Mouse (Mus musculus) telencephalon, adult 2 months (tissue): ENCODE results near the gene Ntn4.
A peak's percentile ranks its signal among the peaks of the same experiment; 100 is the strongest.

Source experiments
- DNase-seq: peaks from one replicate; pipeline ENCODE4 v3.0.0-alpha.2; 2011; ENCODE audit warnings: low read depth, low spot score

The Ntn4 gene

GRCm38 (mm10) chr10:93730514-93730913, 90.0 kb downstream of the Ntn4 start:
- DNase-seq = no peak

- DNase-seq = no peak
Observed at GRCm38 (mm10) chr10:93731248-93731691, 90.8 kb downstream of the Ntn4 start.

GRCm38 (mm10) chr10:93736114-93736645, 95.7 kb downstream of the Ntn4 start:
- no peak for DNase-seq

- no peak for DNase-seq
Observed at GRCm38 (mm10) chr10:93737080-93737479, 96.6 kb downstream of the Ntn4 start.

- no peak for DNase-seq
Observed at GRCm38 (mm10) chr10:93741446-93742096, 101.1 kb downstream of the Ntn4 start.

GRCm38 (mm10) chr10:93742097-93742446, 101.6 kb downstream of the Ntn4 start:
- no peak for DNase-seq

DNA sequence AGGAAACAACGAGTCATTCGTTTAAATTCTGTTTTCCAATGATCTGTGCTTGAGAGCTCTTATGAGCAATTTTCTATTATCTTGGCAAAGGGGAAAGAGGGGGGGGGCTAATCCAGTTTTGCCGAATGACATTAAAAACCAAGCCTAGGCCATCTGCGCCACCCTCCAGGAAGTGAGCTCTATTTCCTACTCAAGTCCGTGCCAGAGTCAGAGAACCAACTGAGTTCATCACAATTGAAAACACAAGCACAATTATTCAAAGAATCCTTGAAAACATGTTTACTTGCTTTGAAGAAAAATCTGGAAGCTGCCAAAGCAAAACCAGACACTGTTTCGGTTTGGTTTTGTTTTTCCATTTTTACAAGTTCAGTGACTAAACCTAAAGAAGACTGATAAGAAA, 102.1 kb downstream of the Ntn4 start:
- DNase-seq = no peak

GRCm38 (mm10) chr10:93749267-93750192, 109.0 kb downstream of the Ntn4 start:
- DNase-seq = no peak

GRCm38 (mm10) chr10:93751302-93751701, 110.8 kb downstream of the Ntn4 start:
- no peak for DNase-seq

- no peak for DNase-seq
Observed at GRCm38 (mm10) chr10:93753711-93754391, 113.4 kb downstream of the Ntn4 start.

DNA sequence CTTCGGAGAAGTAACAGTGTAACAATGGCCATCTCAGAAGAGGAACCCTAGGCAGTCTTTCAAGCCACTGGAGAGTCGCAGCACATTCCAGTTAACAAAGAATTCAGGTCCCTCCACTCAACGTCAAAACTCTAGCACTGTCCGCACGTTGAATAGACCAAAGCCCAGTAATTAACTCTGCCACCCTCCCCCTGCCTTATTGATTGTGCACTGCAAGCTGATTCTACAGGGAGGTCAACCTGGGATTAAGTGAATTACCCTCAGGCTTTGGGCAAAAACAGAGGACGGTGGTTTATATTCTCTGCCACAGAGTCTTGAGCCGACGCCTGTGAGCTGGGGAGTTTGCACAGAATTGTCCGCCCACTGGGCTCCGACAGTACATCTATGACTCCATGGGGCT, 115.7 kb downstream of the Ntn4 start:
- DNase-seq = no peak

GRCm38 (mm10) chr10:93759644-93760043, 119.2 kb downstream of the Ntn4 start:
- peak; percentile 64 for DNase-seq

GRCm38 (mm10) chr10:93760429-93760828, 119.9 kb downstream of the Ntn4 start:
- peak; percentile 47 for DNase-seq

DNA sequence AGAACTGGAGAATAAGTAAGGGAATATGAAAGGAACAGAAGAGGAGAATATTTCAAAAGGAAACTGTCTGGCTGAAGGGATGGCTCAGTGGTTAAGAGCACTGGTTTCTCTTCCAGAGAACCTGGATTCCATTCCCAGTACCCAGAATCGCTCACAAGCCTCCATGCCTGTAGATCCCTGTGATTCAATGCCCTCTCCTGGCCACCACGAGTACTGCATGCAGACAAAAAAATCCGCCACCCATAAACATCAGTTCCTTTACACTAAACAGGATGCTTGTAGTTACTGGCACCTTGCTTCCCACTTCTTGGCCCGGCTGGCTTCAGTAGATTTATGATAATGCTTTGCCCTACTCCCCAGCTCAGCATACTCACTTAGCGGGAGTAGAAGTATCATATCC, 122.6 kb downstream of the Ntn4 start:
- no peak for DNase-seq

GRCm38 (mm10) chr10:93766221-93766620, 125.7 kb downstream of the Ntn4 start:
- DNase-seq = no peak

DNA sequence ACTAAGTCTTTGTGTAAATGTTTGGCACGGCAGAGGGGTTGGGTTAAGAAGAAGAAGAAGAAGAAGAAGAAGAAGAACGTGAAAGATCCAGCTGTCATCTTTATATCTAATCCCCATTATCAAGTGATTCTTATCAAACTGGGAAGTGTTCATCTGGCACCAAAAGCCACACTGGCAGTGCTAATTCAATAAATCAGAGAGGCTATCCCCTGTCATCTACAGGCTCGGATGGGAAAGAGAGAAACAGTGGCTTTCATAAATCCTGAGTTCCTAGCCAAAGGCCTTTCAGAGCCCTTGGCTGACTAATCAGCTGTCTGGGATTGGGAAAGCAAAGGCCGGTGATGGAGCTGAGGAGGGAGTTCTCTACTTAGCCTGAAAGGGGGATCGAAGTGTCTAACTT, 126.8 kb downstream of the Ntn4 start:
- DNase-seq = no peak

DNA sequence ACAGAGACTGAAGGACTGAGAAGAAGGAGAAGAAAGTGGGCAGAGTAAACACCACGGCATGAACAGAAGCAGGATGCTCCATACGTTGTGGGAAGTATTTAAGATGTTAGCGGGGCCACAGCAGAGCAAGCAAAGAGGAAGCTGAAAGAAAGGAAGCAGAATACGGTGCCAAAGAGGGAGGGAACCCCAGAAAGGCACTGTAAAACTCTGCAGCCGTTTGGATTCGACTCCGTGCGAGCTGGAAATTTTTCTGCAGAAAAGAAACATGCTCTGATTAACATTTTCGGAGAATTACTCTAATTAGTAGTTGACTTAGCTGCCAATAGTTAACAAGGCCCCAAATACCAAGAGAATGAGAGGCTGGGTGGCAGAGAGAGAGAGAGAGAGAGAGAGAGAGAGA, 127.7 kb downstream of the Ntn4 start:
- no peak for DNase-seq

- peak; percentile 71 for DNase-seq
Observed at GRCm38 (mm10) chr10:93771931-93772465, 131.5 kb downstream of the Ntn4 start.

DNA sequence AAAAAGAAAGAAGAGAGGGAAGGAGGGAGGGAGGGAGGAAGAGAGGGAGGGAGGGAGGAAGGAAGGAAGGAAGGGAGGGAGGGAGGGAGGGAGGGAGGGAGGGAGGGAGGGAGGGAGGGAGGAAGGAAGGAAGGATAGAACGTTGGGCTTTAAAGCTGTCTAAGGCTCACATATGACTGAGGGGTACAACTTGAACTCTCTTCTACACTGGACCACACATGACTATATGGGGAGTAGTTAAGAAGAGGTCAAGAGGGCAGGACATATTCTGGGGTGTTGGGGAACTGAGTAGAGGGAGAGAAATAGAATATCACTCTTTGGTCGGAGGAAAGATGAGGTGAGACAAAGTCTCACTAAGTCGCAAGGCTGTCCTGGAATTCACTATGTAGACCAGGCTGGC, 132.0 kb downstream of the Ntn4 start:
- DNase-seq = no peak

GRCm38 (mm10) chr10:93776731-93777151, 136.3 kb downstream of the Ntn4 start:
- DNase-seq = no peak

GRCm38 (mm10) chr10:93777372-93777771, 136.9 kb downstream of the Ntn4 start:
- DNase-seq = no peak
